Mouse (Mus musculus) brown adipose tissue, adult 24 weeks (tissue): Measurements from ENCODE around the gene Gimap4. TPM values are rescaled to one million over a fixed set of nuclear protein-coding genes. Genes with fewer than 3 reads are reported as not detected.
A peak's percentile ranks its signal among the peaks of the same experiment; 100 is the strongest.

Experiments
- H3K27ac ChIP-seq: fragments of 200-500 bp; replicated peaks from 2 replicates; pipeline ENCODE4 v1.5.1; 2012; ENCODE audit warnings: low read depth, mild to moderate bottlenecking, low read length
- H3K4me1 ChIP-seq: fragments of 200-500 bp; 2 replicates; pipeline ENCODE4 v1.6.1; 2012; ENCODE audit warnings: low read length, mixed read lengths; ENCODE audit not compliant: control insufficient read depth, insufficient read depth, insufficient read length
- H3K4me3 ChIP-seq: fragments of 200-500 bp; 2 replicates; pipeline ENCODE4 v1.5.1; 2012; ENCODE audit warnings: low read depth, mild to moderate bottlenecking, low read length, moderate library complexity; ENCODE audit not compliant: insufficient read depth
- polyA plus RNA-seq: library from polyadenylated mRNA; stranded (reverse); fragments of >200 nt; gene quantifications from 2 replicates; pipeline ENCODE4 v1.2.4, GENCODE M21; 2012; ENCODE audit not compliant: missing spikeins, insufficient read depth, insufficient read length

The Gimap4 gene
- polyA plus RNA-seq, 1 experiment: 13.3 TPM

- H3K27ac ChIP-seq: peak overlapping the region; percentile 90
- H3K4me3 ChIP-seq: no peak overlapping the region
Observed at GRCm38 (mm10) chr6:48702601-48703000, 18.3 kb downstream of the Gimap4 start.

DNA sequence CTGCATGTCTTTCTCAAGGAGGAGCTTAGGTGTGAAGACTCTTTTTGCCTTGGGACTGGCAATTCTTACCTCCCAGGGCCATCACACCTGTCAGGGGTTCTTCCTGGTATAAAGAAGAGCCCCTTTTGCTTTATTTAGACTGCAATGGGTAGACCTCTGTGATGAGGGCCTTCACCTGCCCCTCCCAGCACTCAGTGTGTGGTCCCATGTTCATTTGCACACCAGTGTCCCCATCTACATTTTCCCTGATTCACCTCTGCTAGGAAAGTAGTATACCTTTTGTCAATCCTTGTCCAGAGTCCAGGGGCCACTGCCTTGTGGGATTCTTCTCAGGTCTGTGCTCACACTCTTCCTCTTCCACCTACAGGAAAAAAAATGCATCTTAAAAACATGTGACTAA, 19.8 kb downstream of the Gimap4 start:
- H3K27ac ChIP-seq: peak overlapping the region; percentile 98; the same call in 1 of the 2 replicates

More at GRCm38 (mm10) chr6:48702601-48703000, 18.3 kb downstream of the Gimap4 start:
- peaks cover 34% of the 10 kb centered on the region for H3K4me1 ChIP-seq

GRCm38 (mm10) chr6:48706130-48706529, 21.8 kb downstream of the Gimap4 start:
- H3K4me3 ChIP-seq: peak overlapping the region; percentile 72
- peak overlapping the region; percentile 98 for H3K27ac ChIP-seq
- peaks cover 22% of the 10 kb centered on the region for H3K4me1 ChIP-seq

More for the DNA sequence above, 19.8 kb downstream of the Gimap4 start:
- Histone ChIP-seq H3K4me3 (no peak overlapping the region), H3K4me1 (peaks cover 28% of the 10 kb centered on the region)

GRCm38 (mm10) chr6:48718455-48718854, 34.1 kb downstream of the Gimap4 start, which contains the start of the genes Gm28053 and Gimap7:
Gm28053 (plus strand) TSS chr6:48718607.
Gimap7 (plus strand) TSS chr6:48718621.
- Histone ChIP-seq H3K4me1 (no peaks in the 10 kb centered on the region), H3K4me3 (no peak within 1 kb of the TSS), H3K27ac (no peak within 1 kb of the TSS)

DNA sequence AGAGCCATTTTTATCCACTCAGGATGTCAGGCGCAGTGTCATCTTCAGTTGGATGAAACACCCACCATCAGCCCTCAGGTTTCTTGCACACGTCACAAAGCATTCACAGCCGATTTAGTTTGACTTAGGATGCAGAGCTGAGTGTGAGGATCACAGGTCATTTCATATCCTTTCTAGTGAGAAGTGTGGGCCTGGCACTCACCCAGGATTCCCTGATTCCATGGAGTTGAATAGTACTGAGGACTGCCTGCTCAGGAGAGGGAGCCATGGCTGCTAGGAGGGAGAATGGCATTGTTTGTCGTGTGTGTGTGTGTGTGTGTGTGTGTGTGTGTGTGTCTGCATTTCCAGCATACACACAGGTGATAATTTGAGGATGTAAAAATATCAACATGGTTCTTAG, 36.0 kb downstream of the Gimap4 start:
- Histone ChIP-seq H3K4me3 (no peak overlapping the region), H3K4me1 (no peaks in the 10 kb centered on the region), H3K27ac (no peak overlapping the region)

DNA sequence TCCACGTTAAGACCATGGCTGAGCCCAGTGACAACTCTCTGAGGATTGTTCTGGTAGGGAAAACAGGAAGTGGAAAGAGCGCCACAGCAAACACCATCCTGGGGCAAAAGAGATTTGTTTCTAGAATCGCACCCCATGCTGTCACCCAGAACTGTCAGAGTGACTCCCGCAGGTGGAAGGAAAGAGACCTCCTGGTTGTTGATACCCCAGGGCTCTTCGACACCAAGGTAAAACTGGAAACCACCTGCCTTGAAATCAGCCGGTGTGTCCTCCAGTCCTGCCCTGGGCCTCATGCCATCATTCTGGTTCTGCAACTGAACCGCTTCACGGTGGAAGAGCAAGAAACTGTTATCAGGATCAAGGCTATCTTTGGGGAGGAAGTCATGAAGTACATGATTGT, 39.1 kb downstream of the Gimap4 start:
- Histone ChIP-seq H3K27ac (no peak overlapping the region), H3K4me1 (no peaks in the 10 kb centered on the region), H3K4me3 (no peak overlapping the region)

GRCm38 (mm10) chr6:48725476-48725875, 41.1 kb downstream of the Gimap4 start:
- H3K4me3 ChIP-seq: no peak overlapping the region
- no peaks in the 10 kb centered on the region for H3K4me1 ChIP-seq
- H3K27ac ChIP-seq: 0 out of 2 replicates have a peak overlapping the region, but pooled peaks have one; percentile 26

GRCm38 (mm10) chr6:48727761-48728160, 43.4 kb downstream of the Gimap4 start:
- H3K27ac ChIP-seq: no peak overlapping the region
- H3K4me3 ChIP-seq: no peak overlapping the region
- no peaks in the 10 kb centered on the region for H3K4me1 ChIP-seq

DNA sequence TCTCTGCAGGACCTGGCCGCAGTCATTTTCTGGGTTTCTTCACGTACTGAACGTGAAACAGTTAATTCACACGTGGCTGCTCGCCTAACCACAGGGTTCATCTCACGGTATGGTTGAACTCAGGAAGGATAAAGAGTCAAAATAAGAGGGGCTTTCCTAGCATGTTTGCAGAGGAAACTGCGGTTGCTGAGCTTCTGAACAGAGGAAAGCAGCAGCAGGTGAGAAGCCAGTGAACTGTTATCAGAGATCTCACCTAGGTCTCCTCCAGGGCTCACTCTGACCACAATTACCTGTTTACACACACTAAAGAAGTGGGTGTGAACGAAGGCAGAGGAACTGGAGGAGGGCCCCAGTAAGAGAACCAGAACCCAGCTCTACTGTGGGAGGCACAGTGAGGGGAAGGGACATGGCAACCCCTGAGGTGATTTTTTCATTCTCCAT, 48.5 kb downstream of the Gimap4 start:
- H3K4me1 ChIP-seq: no peaks in the 10 kb centered on the region
- no peak overlapping the region for H3K4me3 ChIP-seq
- H3K27ac ChIP-seq: no peak overlapping the region

DNA sequence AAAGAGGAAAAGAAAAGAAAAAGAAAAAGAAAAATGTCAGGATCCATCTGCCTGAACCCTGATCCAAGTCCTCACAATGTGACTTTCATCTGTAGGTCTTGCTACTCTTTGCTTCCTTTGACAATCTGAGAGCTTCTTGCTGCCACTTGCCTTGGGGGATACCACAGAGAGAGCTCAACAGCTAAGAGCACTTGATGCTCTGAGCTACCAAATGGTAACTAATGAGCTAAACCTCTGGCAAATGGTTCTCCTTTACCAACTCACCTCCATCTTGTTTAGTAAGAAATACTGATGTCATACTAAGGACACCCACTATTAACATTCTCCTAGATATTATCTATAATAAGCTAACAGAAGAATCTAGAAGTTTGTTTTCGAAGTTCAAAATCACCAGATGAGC, 49.3 kb downstream of the Gimap4 start:
- H3K4me3 ChIP-seq: no peak overlapping the region
- no peak overlapping the region for H3K27ac ChIP-seq
- H3K4me1 ChIP-seq: no peaks in the 10 kb centered on the region

DNA sequence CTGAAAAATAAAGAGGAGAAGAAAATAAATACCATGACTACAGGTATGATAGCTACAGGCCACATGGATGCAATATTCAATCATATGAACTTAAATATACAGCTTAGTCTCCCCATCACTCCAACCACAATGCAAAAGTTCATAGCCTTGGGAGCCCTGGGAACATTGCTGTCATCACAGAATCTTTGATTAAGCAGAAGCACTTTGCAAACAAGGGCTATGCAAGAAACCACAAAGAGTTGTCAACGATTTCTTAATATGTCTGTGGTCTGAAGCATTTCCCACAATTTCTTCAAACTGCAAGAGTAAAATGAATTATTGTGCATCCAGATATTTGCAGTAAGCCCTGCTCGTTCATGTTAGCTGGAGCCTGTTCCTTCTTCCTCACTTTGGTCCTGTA, 52.7 kb downstream of the Gimap4 start:
- H3K4me3 ChIP-seq: no peak overlapping the region
- H3K27ac ChIP-seq: no peak overlapping the region
- 0 out of 2 replicates have a peak, but pooled peaks cover 3% of the 10 kb centered on the region for H3K4me1 ChIP-seq

- Histone ChIP-seq H3K27ac (0 out of 2 replicates have a peak overlapping the region, but pooled peaks have one; percentile 23), H3K4me3 (no peak overlapping the region), H3K4me1 (peaks cover 8% of the 10 kb centered on the region)
Observed at GRCm38 (mm10) chr6:48737688-48738087, 53.3 kb downstream of the Gimap4 start.

DNA sequence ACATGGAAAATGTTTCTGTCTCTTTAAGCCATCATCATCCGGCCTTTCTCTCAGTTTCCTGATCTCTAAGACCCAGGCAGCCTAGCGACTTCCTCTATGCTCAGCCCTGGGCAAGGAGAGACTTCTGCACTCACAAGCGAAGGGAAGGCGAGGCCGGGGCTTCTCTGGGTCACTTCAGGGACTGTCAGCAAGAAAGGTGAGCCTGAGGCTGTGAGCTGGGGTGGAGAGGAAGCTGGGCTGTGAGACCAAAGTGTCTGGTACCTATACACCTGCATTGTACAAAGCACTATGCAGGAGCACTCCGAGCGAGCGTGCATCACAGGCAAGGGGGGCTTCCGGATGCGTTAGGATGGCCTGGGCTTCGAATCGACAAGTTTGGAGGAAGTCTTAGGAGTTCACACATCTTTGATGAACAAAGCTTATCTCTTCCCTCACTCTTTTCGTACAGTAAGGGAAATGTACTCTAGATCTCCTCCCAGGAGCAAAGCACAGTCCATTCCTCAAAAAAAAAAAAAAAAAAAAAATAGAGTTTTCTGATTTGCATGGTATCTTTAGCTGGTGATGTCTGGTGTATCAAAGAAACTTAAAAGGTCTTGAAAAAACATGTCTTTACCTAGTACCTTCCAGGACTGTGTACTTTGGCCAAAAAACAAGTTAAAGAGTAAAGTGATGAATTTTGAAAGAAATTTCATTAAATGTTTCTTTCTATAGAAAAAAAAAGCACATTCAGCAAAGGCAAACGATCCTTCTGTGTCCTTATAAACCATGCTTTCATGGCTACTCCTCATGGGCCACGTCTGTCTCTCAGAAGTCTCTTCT, 54.8 kb downstream of the Gimap4 start, which contains the start of gene Gimap1:
Gene Gimap1 (plus strand): TSS at position 94 of the 819 bp plus-strand sequence.
- Histone ChIP-seq H3K4me1 (peaks cover 12% of the 10 kb centered on the region), H3K27ac (peak within 1 kb of the TSS; percentile 98), H3K4me3 (peak within 1 kb of the TSS; percentile 87)

DNA sequence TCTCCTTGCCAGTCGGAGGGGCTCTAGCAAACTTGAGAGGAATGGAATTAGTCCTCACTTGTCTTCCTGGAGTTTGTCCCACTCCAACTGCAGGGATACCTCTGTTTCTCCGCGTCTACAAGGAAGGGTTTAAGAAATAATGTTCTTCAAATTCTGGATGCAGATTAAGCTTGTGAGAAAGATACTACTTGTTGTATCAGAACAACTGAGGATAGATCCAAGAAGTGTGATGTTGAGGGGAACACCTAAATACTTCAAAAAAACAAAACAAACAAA, 55.4 kb downstream of the Gimap4 start:
- Histone ChIP-seq H3K4me1 (peaks cover 12% of the 10 kb centered on the region), H3K27ac (peak overlapping the region; percentile 87), H3K4me3 (peak overlapping the region; percentile 59)

DNA sequence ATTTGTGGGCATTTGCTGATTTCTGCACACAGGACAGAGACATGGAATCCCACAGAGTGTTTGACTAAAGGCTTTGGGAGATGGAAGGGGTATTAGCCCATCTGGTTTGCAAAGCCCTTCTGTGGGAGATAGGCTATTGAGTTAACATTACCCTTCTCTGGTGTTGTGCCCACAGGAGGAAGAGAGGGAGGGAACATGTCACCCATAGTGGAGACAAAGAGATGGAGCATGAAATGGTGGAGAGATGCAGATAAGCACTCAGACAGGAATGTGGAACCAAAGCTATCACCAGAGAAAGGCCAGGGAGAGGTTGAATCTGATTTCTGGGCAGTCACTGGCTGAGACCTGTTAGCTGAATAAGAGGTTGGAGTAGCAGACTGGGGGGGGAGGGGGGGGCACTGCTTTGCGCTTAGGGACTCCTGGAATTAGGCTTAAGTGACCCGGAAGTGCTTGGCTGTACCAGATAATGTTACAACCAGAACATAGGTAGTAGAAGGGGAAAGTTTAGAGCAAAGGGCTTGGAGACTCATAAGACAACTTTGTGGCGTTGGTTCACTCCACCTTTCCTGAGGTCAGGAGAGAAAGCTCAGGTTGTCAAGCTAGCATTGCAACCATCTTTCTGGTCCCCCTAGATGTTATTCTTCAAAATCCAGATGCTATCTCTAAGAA, 56.3 kb downstream of the Gimap4 start:
- H3K4me3 ChIP-seq: peak overlapping the region; percentile 59
- H3K27ac ChIP-seq: peak overlapping the region; percentile 76
- peaks cover 12% of the 10 kb centered on the region for H3K4me1 ChIP-seq
